Mouse (Mus musculus): ENCODE results near the gene Glyat. TPM values are rescaled to one million over a fixed set of nuclear protein-coding genes. Genes with fewer than 3 reads are reported as not detected.

The Glyat gene
- not detected for polyA plus RNA-seq (2017; shearing (Covaris generic))

DNA sequence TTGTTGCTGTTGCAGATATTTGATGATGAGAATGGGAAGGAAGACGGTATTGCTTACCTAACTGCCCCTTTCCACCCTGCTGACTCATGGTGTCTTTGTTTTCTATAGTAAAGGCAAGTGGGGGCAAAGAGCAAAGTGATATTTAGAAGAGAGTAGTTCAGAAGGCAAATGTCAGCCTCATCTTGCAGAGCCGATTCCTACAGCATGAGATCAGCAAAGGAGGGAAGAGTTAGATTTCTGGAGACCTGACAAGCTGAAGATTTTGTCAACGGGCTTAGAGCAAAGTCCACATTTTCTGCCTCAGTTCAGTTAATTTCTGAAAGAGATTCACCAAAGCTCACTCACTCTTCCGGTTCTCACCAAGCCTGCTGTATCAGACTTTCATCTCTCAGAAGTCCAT is at the start of gene Glyat:
Glyat (plus strand) TSS at position 133 of the 400 bp plus-strand sequence.

DNA sequence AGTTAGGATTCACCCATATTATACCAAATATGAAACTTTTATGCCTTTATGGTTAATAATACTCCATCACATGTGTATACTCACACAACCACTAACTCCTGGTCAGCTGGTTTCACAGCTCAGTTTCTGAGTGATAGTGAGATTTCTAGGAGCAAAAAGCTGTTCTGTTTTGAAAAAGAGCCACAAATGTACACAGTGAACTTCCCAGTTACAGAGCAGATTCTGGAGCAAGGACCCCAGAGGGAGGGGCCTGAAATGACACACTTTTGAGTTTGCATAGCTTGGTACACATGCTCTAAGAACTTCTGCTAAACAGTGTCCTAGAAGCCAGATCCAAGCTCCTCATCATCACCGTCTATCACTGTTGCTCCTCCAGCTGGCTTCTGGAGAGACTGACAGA is 33.4 kb upstream of the Glyat start, which contains the start of gene Gm4952:
Gm4952 (plus strand) TSS at position 301 of the 400 bp plus-strand sequence.

DNA sequence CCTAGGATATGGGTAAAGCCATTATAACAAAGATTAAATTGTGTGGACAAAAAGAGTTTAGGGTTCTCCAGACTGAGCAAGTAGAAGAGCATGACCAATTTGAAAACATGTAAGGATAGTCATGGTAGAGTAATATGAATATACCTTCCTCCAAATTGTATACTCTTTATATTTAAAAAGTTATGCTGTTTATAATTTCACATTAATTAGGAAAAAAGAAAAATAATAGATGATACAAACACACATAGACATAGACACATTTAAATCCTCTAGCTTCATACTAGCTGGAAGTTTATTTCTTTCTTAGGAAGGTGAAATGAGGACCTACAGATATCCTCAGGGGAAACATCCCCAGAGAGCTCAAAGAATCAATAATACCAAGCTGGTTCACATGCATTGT is 37.0 kb downstream of the Glyat start, which contains the start of gene Olfr1442:
Olfr1442 (plus strand) TSS at position 301 of the 400 bp plus-strand sequence.

DNA sequence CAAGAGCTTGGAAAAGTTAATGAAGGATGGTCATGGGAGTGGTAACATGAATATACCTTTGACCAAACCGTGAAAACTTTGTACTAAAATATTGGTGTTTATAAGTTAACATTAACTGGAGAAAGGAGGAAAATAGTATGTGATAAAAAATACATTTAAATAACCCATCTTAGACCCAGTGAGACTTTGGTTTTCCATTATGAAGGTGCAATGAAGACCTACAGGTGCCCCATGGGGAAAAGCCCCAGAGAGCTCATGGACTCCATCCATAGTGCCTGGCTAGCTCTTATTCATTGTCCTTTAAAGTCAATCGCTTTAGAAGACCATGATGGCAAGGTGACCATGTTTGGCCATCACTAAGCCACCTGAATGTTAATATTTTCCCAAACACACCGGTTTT is 44.7 kb downstream of the Glyat start, which contains the start of gene Olfr1443:
Olfr1443 (plus strand) TSS at position 301 of the 400 bp plus-strand sequence.

DNA sequence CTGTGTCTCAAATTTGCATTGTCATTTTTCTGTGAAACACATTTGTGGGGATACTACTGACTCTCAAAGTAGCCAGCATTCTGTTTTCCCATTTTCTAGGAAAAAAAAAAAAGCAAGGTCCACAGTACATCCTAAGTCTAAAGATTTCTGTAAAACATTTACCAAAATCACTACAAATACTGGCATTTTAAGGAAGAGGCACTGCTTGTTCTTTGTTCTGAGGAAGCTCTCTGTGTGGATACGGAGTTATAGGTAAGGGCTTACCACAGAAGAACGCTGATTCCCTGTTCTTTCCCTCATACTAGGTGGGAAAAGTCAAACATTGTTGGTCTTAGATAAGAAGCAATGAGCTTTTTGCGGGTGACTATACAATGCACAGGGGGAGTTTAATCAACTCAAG is 62.5 kb downstream of the Glyat start, which contains the start of gene Keg1:
Keg1 (plus strand) TSS at position 197 of the 400 bp plus-strand sequence.

Other genes with a start within 250 kb of the Glyat start
- gene Olfr1440, start 246.0 kb upstream of the Glyat start, polyA plus RNA-seq (2017; shearing (Covaris generic)), result under 1 TPM in 1 of 2 experiments, not detected in 1; 0.04 TPM
- gene Olfr1441, start 215.9 kb upstream of the Glyat start, polyA plus RNA-seq (2017; shearing (Covaris generic)), result not detected
- under 1 TPM in 1 of 2 experiments, not detected in 1; 0.10 TPM for gene Pfpl, start 205.4 kb upstream of the Glyat start, polyA plus RNA-seq (2017; shearing (Covaris generic))
- 1 to 10 TPM in 1 of 2 experiments, under 1 TPM in 1; 0.88 to 2.5 TPM for gene Mpeg1, start 172.5 kb upstream of the Glyat start, polyA plus RNA-seq (2017; shearing (Covaris generic))
- 1 to 10 TPM in 1 of 2 experiments, under 1 TPM in 1; 0.88 to 1.6 TPM for gene Dtx4, start 131.9 kb upstream of the Glyat start, polyA plus RNA-seq (2017; shearing (Covaris generic))
- gene Fam111a, start 87.6 kb upstream of the Glyat start, polyA plus RNA-seq (2017; shearing (Covaris generic)), result 10 to 100 TPM; 26.4 to 53.7 TPM
- gene Gm4952, start 33.3 kb upstream of the Glyat start, polyA plus RNA-seq (2017; shearing (Covaris generic)), result not detected
- gene Olfr1442, start 37.1 kb downstream of the Glyat start, polyA plus RNA-seq (2017; shearing (Covaris generic)), result under 1 TPM in 1 of 2 experiments, not detected in 1; 0.36 TPM
- not detected for gene Olfr1443, start 44.8 kb downstream of the Glyat start, polyA plus RNA-seq (2017; shearing (Covaris generic))
- gene Keg1, start 62.5 kb downstream of the Glyat start, polyA plus RNA-seq (2017; shearing (Covaris generic)), result not detected
- gene Cntf, start 132.3 kb downstream of the Glyat start, polyA plus RNA-seq (2017; shearing (Covaris generic)), result under 1 TPM in 1 of 2 experiments, not detected in 1; 0.26 TPM
- gene Zfp91, start 162.8 kb downstream of the Glyat start, polyA plus RNA-seq (2017; shearing (Covaris generic)), result 10 to 100 TPM; 21.0 to 22.1 TPM
- 100 to 1,000 TPM; 137 to 196 TPM for gene Lpxn, start 162.9 kb downstream of the Glyat start, polyA plus RNA-seq (2017; shearing (Covaris generic))
- not detected for gene Gm5244, start 213.4 kb downstream of the Glyat start, polyA plus RNA-seq (2017; shearing (Covaris generic))
- under 1 TPM in 1 of 2 experiments, not detected in 1; 0.73 TPM for gene Olfr1444, start 224.0 kb downstream of the Glyat start, polyA plus RNA-seq (2017; shearing (Covaris generic))